Mouse (Mus musculus): Measurements from ENCODE around the gene Rnf10.

- no peak for TF ChIP-seq POLR2A (IDR thresholded peaks at IDR 0.05; ENCODE audit: control insufficient read depth, low read depth, low read length)
- TF ChIP-seq CTCF (IDR thresholded peaks at IDR 0.05; ENCODE audit: control insufficient read depth, insufficient read depth, insufficient replicate concordance, low read depth, low read length) = no peak
These were observed 78.0 kb downstream of the Rnf10 start for GRCm38 (mm10) chr5:115194626-115195221.
